Mouse (Mus musculus) layer of hippocampus, postnatal 25 days (tissue): Measurements from ENCODE around the gene Tmprss12. TPM values are rescaled to one million over a fixed set of nuclear protein-coding genes. Genes with fewer than 3 reads are reported as not detected.
"Not testable (repeated sequence)": the region's sequence is repeated elsewhere in the genome, so short reads cannot be mapped to it uniquely, and the experiment has no call there.

Experiments used
- DNase-seq, 2 experiments: peaks; one replicate each; pipeline ENCODE4 v3.0.0; 2022; ENCODE audit warnings: mixed read lengths in 2 of 2, low spot score in 1 of 2; ENCODE audit errors: extremely low spot score in 1 of 2
- total RNA-seq, 2 experiments: library from RNA; stranded (reverse); gene quantifications; 2 replicates each; pipeline ENCODE4 v1.2.3; 2021

Tmprss12 gene
- not detected for total RNA-seq

GRCm38 (mm10) chr15:100280626-100281025, at the start of gene Tmprss12:
Tmprss12 (plus strand) TSS chr15:100280837.
- no peak for DNase-seq

DNA sequence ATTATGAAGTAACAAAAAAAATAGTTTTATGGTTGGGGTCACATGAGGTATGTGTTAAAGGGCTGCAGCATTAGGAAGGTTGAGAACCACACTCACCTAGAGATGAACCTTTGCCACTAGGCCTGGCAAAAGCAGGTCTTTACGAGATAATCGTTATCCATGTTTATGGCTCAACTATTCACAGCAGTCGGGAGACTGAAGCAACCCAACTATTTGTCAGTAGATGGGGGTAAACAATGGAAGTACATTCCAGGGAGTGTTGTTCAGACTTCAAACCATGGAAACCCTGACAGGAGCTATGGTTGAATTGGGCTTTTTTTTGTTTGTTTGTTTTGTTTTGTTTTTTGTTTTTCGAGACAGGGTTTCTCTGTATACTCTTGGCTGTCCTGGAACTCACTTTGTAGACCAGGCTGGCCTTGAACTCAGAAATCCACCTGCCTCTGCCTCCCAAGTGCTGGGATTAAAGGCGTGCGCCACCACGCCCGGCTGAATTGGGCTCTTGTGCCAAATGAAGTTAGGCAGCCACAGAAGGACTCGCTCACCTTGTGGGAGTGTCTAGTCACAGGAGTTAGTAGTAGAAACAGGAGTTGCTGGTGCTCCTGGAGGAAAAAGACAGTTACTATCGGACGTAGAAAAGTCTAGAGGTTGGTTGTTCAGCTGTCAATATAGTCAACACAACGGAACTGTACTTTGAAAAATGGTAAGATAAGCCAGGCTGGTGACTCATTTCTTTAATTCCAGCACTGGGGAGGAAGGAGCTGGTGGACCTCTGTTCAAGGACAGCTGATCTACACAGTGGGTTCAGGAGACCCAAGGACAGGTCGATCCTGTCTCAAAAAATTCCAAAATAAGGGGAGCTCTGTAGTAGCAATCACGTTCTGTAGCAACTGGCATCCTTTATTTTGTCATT, 48.8 kb upstream of the Tmprss12 start:
- DNase-seq: no peak

- no peak for DNase-seq
These were observed 45.2 kb upstream of the Tmprss12 start for GRCm38 (mm10) chr15:100235208-100235965.

DNA sequence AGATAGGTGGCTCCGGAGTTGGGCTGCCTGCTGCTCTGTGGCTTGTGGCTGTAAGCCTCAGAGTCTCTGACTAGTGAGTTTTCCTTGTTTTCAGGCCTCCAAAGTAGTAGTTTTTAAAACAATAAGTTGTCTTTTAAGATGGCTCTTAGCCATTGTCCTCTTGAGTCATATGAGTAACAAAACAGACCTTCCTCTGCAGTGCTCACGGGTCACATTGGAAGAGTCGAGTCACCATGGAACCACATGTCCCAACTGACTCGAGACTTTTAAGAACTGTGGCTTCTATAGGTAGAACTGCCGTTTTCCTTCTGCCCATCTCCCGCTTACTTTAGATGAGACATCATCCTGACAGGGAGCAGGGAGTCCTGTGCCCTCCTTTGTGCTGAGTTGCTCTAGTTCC, 43.7 kb upstream of the Tmprss12 start:
- no peak for DNase-seq

DNA sequence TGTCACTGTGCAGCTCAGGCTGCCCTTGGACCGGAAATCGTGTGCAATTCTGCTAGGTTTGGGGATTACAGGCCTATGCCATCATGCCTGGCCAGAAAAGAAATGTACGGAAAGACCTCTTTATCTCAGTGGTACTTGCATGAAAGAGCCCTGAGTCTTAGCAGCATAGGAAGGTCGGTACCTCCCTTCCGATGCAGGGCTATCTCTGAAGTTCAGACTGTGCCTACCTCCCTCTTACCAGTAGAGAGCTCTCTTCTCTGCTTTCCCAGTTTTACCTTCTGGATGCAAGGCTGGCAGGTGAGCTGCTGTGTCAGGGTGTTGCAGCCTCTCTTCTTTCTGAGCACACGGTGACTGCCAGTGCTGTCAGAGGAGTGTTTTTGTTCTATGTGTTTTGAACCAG, 38.9 kb upstream of the Tmprss12 start:
- DNase-seq: no peak

- no peak for DNase-seq
These were observed 34.7 kb upstream of the Tmprss12 start for GRCm38 (mm10) chr15:100245951-100246350.

DNA sequence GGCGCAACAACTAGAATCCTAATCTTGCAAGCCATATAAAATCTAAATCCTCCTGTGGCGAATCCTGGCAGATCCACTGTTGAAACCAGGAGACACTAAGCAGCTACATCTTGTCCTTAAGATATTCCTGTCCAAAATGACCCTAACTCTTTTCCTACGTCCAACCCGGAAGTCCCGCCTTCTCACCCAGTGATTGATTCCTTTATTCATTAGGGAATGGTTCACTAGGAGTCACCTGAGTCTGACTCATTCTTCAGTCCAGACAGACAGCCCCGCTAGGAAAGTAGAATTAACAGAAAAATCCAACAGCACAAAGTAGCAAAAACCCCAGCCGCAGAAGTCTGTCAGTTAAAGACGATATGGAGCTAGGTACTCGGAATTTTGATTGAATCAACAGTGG, 33.3 kb upstream of the Tmprss12 start:
- no peak for DNase-seq

DNA sequence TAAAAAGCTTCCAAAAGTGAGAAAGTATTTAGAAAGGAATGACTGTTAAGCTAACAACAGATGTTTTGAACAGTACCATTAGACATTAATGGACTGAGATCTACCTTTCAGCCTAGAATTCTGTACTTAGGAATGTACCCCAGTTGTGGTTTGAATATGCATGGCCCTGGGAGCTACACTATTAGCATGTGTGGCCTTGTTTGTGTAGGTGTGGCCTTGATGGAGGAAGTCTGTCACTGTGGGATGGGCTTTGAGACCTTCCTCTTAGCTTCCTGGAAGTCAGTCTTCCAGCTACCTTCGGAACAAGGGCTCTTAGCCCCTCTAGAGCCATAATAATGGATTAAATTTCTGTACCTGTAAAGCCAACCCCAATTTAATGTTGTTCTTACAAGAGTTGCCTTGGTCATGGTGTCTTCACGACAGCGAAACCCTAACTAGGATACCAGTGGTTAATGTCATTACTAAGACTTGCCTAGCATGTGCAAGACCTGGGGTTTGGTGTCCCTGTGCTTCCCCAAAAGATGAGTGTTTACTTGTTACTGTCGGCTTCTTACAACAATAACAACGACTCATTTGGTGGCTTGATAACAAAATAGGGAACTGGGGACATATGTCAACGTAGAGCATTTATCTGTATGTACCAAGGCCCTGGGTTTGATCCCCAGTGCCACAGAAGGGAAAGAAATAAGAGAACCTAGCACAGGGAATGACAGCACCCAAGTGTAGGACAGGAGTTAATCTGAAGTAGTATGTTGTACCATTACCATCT, 31.8 kb upstream of the Tmprss12 start:
- DNase-seq: no peak

DNA sequence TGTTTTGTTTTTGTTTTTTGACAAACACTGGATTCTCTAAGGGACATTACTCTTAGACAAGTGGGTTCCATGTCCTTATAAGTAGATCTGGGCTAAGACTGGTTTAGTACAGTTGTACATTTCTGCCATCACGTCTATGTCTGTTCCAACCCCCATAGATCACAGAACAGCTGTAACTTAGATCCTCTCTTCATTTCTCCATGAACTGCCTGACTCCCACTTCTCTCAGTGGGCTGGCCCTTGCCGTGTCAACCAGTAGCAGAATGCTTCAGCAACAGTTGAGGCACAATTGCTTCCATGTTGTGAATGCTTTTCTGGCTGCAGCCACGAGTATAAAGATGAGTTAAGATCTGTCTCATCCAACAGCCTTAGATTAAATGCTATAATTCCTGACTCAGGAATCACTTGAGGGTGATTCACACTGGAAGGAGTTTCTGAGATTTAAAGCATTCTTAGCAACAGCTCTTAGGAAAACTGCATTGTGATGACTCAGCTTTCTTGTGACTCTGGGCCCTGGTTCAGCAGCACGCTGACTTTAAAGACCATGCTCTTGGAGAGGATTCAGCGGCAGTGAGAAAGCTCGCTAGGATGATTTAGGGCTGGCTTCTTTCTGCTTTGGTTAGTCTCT, 29.4 kb upstream of the Tmprss12 start:
- DNase-seq: no peak

DNA sequence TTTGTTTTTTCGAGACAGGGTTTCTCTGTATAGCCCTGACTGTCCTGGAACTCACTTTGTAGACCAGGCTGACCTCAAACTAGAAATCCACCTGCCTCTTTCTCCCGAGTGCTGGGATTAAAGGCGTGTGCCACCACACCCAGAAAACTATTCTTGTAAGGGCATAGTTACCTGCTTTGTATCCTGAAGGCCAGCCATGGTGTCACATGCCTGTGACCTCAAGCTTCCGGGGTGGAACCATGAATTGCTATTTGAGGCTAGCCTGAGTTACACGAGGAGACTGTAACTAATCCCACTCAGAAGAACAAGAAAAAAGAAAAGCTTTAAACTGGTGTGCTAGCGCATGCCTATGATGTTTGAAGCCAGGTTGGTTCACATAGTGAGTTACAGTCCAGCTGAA, 24.3 kb upstream of the Tmprss12 start:
- DNase-seq: no peak

- DNase-seq: no peak
These were observed 23.3 kb upstream of the Tmprss12 start for GRCm38 (mm10) chr15:100257305-100257704.

- no peak for DNase-seq
These were observed 21.8 kb upstream of the Tmprss12 start for GRCm38 (mm10) chr15:100258646-100259425.

DNA sequence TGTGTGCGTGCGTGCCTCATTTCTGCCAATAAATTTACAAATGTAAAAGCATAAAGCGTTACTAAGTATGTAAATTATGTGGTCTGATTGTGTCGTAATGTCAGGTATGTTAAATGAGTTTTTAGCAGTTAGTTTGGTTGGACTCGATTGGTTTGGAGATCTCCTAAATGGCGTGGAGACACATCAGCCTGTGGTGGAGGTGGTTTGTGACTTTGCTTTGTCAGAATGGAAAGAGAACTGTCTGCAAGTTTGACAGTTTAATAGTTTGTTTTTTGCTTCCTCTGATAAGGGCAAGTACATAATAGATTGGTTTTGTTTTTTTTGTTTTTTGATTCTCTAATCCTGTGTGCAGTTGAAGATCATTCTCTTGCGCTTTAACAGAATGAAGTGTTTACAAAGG, 20.3 kb upstream of the Tmprss12 start:
- not testable (repeated sequence) for DNase-seq

DNA sequence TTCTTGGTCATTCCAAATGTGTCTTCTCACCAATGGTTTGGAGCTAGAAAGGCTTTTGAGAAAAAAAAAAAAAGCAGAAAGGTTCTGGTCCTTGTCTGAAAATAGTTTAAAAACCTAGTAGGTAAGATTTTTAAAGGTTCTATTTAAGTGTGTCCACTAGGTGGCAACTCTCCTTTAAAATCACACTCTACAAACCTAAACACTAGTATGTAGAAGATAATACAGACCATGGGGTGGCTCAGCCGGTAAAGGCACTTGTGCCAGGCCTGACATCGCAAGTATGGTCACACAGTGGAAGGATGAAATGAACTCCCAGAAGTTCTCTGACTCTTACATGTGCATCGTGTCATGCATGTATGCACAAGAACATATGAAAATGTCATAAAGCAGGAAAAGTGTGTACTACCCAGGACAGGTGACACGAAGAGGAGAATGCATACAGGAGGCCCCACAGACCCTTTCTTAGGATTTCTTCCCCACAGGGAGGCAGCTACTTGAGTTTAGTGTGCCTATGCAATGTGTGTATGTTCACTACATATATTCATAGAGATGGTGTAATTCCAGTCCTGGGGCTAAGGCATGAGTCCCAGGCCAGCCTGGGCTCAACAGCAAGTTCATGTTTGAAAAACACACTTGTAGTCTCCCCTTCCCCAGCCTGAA, 17.3 kb upstream of the Tmprss12 start:
- no peak for DNase-seq

- DNase-seq: no peak
These were observed 14.9 kb upstream of the Tmprss12 start for GRCm38 (mm10) chr15:100265586-100266325.

GRCm38 (mm10) chr15:100268916-100269315, 11.7 kb upstream of the Tmprss12 start:
- no peak for DNase-seq

- DNase-seq: no peak
These were observed 10.9 kb upstream of the Tmprss12 start for GRCm38 (mm10) chr15:100269776-100270175.

DNA sequence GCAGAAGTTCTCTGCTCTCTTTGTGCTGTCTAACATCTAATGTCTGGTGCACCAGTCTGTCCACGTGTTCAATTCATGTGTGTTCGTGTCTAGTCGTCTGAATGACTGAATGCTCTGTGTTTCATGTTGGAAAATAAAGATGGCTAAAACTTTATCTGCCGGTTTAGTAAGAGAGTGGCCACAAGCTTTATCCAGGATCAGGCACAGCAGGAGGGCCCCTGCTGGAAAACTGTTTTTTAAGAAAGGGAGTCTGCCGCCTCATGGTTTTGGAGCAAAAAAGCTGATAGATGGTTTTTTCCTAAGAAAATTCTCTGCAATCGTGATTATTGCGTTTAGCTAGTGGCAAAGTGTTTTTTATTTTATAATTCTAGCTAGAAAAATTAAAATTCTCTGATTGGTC, 10.0 kb upstream of the Tmprss12 start:
- DNase-seq: not testable (repeated sequence)
